Mouse (Mus musculus) heart, postnatal 0 days (tissue): ENCODE results near the gene Gstt2. TPM values are rescaled to one million over a fixed set of nuclear protein-coding genes. Genes with fewer than 3 reads are reported as not detected.

Experiments used
- ATAC-seq: fragments of 200-750 bp; cut with Nextera tagmentation; 2 replicates; pipeline ENCODE4 v1.8.0; 2017; ENCODE audit warnings: low read depth, moderate number of reproducible peaks, moderate library complexity; ENCODE audit not compliant: insufficient read depth
- DNase-seq: peaks from one replicate; pipeline ENCODE4 v3.0.0-alpha.2; 2016; ENCODE audit warnings: low spot score
- H3K27ac ChIP-seq: fragments of 300-500 bp; sonication (generic); 2 replicates; pipeline ENCODE4 v1.5.1; 2014; ENCODE audit warnings: low read depth, mild to moderate bottlenecking
- H3K27me3 ChIP-seq: fragments of 300-500 bp; sonication (generic); 2 replicates; pipeline ENCODE4 v1.6.1; 2014; ENCODE audit warnings: low read length, mixed read lengths; ENCODE audit not compliant: control insufficient read depth, insufficient read depth
- H3K36me3 ChIP-seq: fragments of 300-500 bp; sonication (generic); replicated peaks from 2 replicates; pipeline ENCODE4 v1.6.1; 2014; ENCODE audit warnings: low read length, mixed read lengths; ENCODE audit not compliant: control insufficient read depth, insufficient read depth
- H3K4me1 ChIP-seq: fragments of 300-500 bp; sonication (generic); 2 replicates; pipeline ENCODE4 v1.6.1; 2014; ENCODE audit warnings: antibody characterized with exemption; ENCODE audit not compliant: control insufficient read depth, insufficient read depth
- H3K4me2 ChIP-seq: fragments of 300-500 bp; sonication (generic); 2 replicates; pipeline ENCODE4 v1.6.1; 2014; ENCODE audit warnings: low read depth, mild to moderate bottlenecking, low read length, moderate library complexity
- H3K4me3 ChIP-seq: fragments of 300-500 bp; sonication (generic); 2 replicates; pipeline ENCODE4 v1.5.1; 2014; ENCODE audit warnings: low read depth, low read length
- H3K9ac ChIP-seq: fragments of 300-500 bp; sonication (generic); replicated peaks from 2 replicates; pipeline ENCODE4 v1.6.1; 2014; ENCODE audit warnings: low read depth, low read length, mixed read lengths
- H3K9me3 ChIP-seq: fragments of 300-500 bp; sonication (generic); replicated peaks from 2 replicates; pipeline ENCODE4 v1.6.1; 2016; ENCODE audit warnings: low read length; ENCODE audit not compliant: control insufficient read depth
- CTCF ChIP-seq: IDR thresholded peaks from 2 replicates; pipeline ENCODE4 v1.5.1; 2016; ENCODE audit warnings: antibody characterized with exemption, control low read depth, low read depth
- EP300 ChIP-seq: IDR thresholded peaks from 2 replicates; pipeline ENCODE4 v1.6.1; 2016; ENCODE audit warnings: antibody characterized with exemption, low read depth
- WGBS: fragments of 180-500 bp; shearing (Covaris S2); extraction: QIAGEN DNeasy Blood & Tissue Kit; methylation state at CpG from one replicate; pipeline ENCODE4 v1.1.7; 2014; 5-methylcytosine and 5-hydroxymethylcytosine counted together
- polyA plus RNA-seq: library from polyadenylated mRNA; unstranded; fragments of >200 nt; fragmentation: Nextera tagmentation; extraction: Ambion mirVana; gene quantifications from 2 replicates; pipeline ENCODE4 v1.2.1, GENCODE M21; 2015
- total RNA-seq: library from RNA; depleted of rRNA; stranded (reverse); fragments of >200 nt; gene quantifications from 2 replicates; pipeline ENCODE4 v1.2.3, GENCODE M21; 2014; ENCODE audit warnings: low replicate concordance

Gene Gstt2
- total and polyA plus RNA-seq, 2 experiments from 2014 or later = 6.0 to 13.0 TPM

DNA sequence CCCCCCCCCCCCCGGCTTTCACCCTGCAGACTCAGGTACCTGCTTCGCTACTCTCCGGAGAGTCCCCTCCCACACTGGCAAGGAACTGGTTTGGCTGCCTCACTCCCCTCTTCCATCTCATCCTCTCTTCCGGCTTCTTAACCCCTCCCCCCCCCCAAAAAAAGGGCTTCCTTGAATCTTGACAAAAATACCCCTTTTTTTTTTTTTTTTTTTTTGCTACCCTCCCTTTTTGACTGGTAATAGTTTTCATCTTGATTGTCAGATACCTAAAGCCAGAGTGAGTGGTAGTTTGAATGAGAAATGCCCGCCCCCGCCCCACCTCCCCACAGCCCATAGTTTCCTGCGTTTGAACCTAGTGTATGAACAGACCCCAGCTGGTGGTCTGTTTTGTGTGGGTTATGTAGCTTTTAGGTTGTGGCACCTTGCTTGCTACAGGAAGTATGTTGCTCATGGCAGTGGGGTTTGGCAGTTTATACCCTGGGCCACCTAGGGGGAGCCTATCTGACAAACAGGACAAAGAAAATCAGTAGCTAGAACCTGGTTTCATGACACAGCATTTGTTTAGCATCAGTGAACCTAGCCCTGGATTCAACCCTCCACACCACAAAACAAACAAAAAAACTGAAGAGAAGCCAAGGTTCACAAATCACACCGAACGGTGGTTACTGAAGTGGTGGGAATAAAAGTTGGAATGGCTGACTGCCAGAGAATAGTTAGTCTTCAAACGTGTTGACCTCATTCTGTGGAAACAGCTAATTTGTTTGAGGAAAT lies 1.3 kb downstream of the Gstt2 start:
- TF ChIP-seq CTCF = no peak
- TF ChIP-seq EP300 = no peak
- Histone ChIP-seq H3K4me1 (peaks cover 23% of the 10 kb centered on the region), H3K27ac (peak overlapping the region; percentile 82), H3K36me3 (no peaks in the 10 kb centered on the region), H3K9me3 (no peaks in the 10 kb centered on the region), H3K9ac (no peak overlapping the region), H3K27me3 (no peaks in the 10 kb centered on the region), H3K4me2 (peak overlapping the region; percentile 71), H3K4me3 (peak overlapping the region; percentile 11; the same call in 1 of the 2 replicates)
- ATAC-seq (no peak), DNase-seq (no peak)
- 23% methylated on average over 10 of the region's 10 CpGs for WGBS

DNA sequence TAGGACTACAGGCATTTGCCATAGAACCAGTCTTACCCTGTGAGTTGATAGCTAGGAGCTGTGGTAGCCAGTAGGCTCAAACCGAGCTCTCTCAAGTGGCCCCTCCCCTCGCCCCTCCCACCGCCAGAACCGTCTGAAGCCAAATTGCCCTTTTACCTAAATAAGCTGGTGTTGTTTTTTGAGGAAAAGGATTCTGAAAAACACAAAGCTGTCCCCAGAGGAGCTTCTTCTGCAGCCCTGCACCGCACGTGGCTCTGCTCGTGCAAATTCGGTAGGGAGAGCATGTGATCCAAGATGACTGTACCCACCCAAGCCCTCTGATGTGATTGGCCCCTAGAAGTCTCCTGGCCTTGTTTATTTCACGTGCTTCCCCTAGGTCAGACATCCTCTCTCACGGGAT lies 1.9 kb downstream of the Gstt2 start:
- Histone ChIP-seq H3K36me3 (no peaks in the 10 kb centered on the region), H3K4me2 (peak overlapping the region; percentile 71), H3K9me3 (no peaks in the 10 kb centered on the region), H3K4me1 (peaks cover 23% of the 10 kb centered on the region), H3K4me3 (peak overlapping the region; percentile 11; the same call in 1 of the 2 replicates), H3K27me3 (no peaks in the 10 kb centered on the region), H3K9ac (no peak overlapping the region), H3K27ac (peak overlapping the region; percentile 0; the same call in 1 of the 2 replicates)
- DNase-seq (peak; percentile 56), ATAC-seq (0 out of 2 replicates have a peak, but pooled peaks have one; percentile 30)
- WGBS = 1% methylated on average over 10 of the region's 10 CpGs
- TF ChIP-seq EP300 = no peak
- no peak for TF ChIP-seq CTCF

DNA sequence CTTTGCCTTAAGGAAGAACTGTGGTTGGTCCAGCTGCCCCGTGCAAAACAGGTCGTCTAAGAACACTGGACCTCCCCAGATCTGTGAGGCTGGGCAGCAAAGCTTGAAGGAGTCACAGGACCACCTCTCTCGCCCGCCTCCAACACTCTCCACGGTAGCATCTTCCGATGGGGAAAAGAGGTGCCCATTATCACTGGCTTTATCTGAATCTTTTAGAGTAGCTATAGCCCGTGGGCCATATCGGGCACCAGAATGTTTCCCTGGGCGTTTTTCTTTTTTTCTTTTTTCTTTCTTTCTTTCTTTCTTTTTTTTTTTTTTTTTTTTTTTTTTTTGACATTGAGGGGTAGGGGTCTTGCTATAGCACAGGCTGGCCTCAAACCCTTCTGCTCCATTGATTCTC lies 2.5 kb downstream of the Gstt2 start:
- Histone ChIP-seq H3K9ac (peak overlapping the region; percentile 27; the same call in 1 of the 2 replicates), H3K4me3 (peak overlapping the region; percentile 47), H3K27me3 (no peaks in the 10 kb centered on the region), H3K9me3 (no peaks in the 10 kb centered on the region), H3K4me1 (peaks cover 23% of the 10 kb centered on the region), H3K27ac (no peak overlapping the region), H3K36me3 (no peaks in the 10 kb centered on the region), H3K4me2 (peak overlapping the region; percentile 71)
- no peak for DNase-seq
- WGBS = 10% methylated on average over 9 of the region's 9 CpGs
- no peak for TF ChIP-seq CTCF
- TF ChIP-seq EP300 = no peak
- no peak for ATAC-seq

DNA sequence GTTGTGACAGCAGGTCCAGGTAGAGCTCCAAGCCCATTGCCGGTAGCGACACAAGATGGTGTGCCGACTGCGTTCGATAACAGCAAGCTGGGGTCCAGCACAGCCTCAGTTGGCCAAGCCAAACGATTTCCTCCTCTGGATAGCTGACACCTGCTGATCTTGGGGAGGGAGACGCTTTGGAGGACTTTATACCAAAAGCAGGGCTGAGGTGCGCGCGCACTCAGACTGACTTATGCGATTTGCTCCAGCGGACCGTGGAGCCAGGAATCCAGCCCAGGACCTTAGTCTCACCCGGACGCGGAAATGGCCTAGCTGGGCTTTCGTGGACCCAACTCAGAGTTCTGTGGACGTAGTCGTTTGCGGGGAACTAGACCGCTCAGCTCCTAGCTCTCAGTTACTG lies 3.0 kb downstream of the Gstt2 start:
- H3K4me1 ChIP-seq = peaks cover 23% of the 10 kb centered on the region
- no peaks in the 10 kb centered on the region for H3K9me3 ChIP-seq
- DNase-seq (peak; percentile 60), ATAC-seq (0 out of 2 replicates have a peak, but pooled peaks have one; percentile 16)
- TF ChIP-seq EP300 = no peak
- TF ChIP-seq CTCF = no peak
- peak overlapping the region; percentile 71 for H3K4me2 ChIP-seq
- H3K27me3 ChIP-seq = no peaks in the 10 kb centered on the region
- peak overlapping the region; percentile 47 for H3K4me3 ChIP-seq
- no peaks in the 10 kb centered on the region for H3K36me3 ChIP-seq
- peak overlapping the region; percentile 27; the same call in 1 of the 2 replicates for H3K9ac ChIP-seq
- 0 out of 2 replicates have a peak overlapping the region, but pooled peaks have one; percentile 1 for H3K27ac ChIP-seq
- WGBS = 3% methylated on average over 21 of the region's 21 CpGs

GRCm38 (mm10) chr10:75833456-75834080 lies 3.7 kb downstream of the Gstt2 start:
- no peaks in the 10 kb centered on the region for H3K9me3 ChIP-seq
- H3K4me2 ChIP-seq = peak overlapping the region; percentile 71
- no peak overlapping the region; the same call in 1 of the 2 replicates for H3K9ac ChIP-seq
- peak overlapping the region; percentile 47 for H3K4me3 ChIP-seq
- DNase-seq (no peak), ATAC-seq (no peak)
- peaks cover 28% of the 10 kb centered on the region for H3K4me1 ChIP-seq
- TF ChIP-seq EP300 (no peak), CTCF (no peak)
- 0 out of 2 replicates have a peak overlapping the region, but pooled peaks have one; percentile 1 for H3K27ac ChIP-seq
- H3K27me3 ChIP-seq = no peaks in the 10 kb centered on the region
- 13% methylated on average over 21 of the region's 21 CpGs for WGBS
- no peaks in the 10 kb centered on the region for H3K36me3 ChIP-seq
